Mouse (Mus musculus) testis, adult 2 months (tissue): ENCODE measurements around the gene Tex37.

Source experiments
- CTCF ChIP-seq: fragments of 200-500 bp; IDR thresholded peaks from 2 replicates; pipeline ENCODE4 v1.5.1; 2012; ENCODE audit warnings: low read depth, mild to moderate bottlenecking, inconsistent platforms, low read length, moderate library complexity; ENCODE audit not compliant: control insufficient read depth, insufficient read depth, insufficient replicate concordance
- POLR2A ChIP-seq: fragments of 200-500 bp; IDR thresholded peaks from 2 replicates; pipeline ENCODE4 v1.6.1; 2012; ENCODE audit warnings: low read depth, mild to moderate bottlenecking, inconsistent platforms, low read length, moderate library complexity; ENCODE audit not compliant: control insufficient read depth

GRCm38 (mm10) chr6:70899594-70900003 lies 19.1 kb downstream of the Tex37 start:
- TF ChIP-seq POLR2A (no peak), CTCF (no peak)
